Mouse (Mus musculus) G1E (cell line): ENCODE measurements at regions not wholly inside any gene's neighbourhood (a gene's known extent, or its start where the extent isn't known, plus 50 kb on each side); places are given as distances from the start of the nearest gene placed in this dataset.

Source experiments
- ATAC-seq: 2 replicates; pipeline ENCODE4 v1.8.0; 2016; ENCODE audit warnings: mild to moderate bottlenecking; ENCODE audit not compliant: insufficient number of reproducible peaks, poor library complexity, low FRiP score, severe bottlenecking; ENCODE audit errors: extremely low read depth
- DNase-seq: peaks from one replicate; pipeline ENCODE4 v3.0.0; 2012; ENCODE audit warnings: low spot score
- H3K27me3 ChIP-seq: 2 replicates; pipeline ENCODE4 v1.6.1; 2012; ENCODE audit warnings: mild to moderate bottlenecking, low read length, inconsistent platforms; ENCODE audit not compliant: insufficient read depth
- H3K36me3 ChIP-seq: replicated peaks from 2 replicates; pipeline ENCODE3; 2012; ENCODE audit warnings: mild to moderate bottlenecking, inconsistent platforms
- H3K4me1 ChIP-seq: 2 replicates; pipeline ENCODE4 v1.6.1; 2012; ENCODE audit warnings: low read depth, low read length, inconsistent platforms, mixed read lengths; ENCODE audit not compliant: insufficient read depth
- H3K4me3 ChIP-seq: 2 replicates; pipeline ENCODE4 v1.5.1; 2012; ENCODE audit warnings: low read depth, mild to moderate bottlenecking, inconsistent platforms, low read length, moderate library complexity, mixed read lengths
- H3K9me3 ChIP-seq: replicated peaks from 2 replicates; pipeline ENCODE4 v1.6.1; 2012; ENCODE audit warnings: inconsistent platforms
- CTCF ChIP-seq: IDR thresholded peaks from 2 replicates; pipeline ENCODE4 v1.5.1; 2012; ENCODE audit warnings: low read depth, low read length, inconsistent platforms, mixed read lengths
- GATA1 ChIP-seq: IDR thresholded peaks from 2 replicates; pipeline ENCODE4 v1.6.1; 2012; ENCODE audit warnings: borderline replicate concordance, low read length, inconsistent platforms, mixed read lengths
- GATA2 ChIP-seq: IDR thresholded peaks from 2 replicates; pipeline ENCODE4 v1.6.1; 2012; ENCODE audit warnings: low read depth, low read length, inconsistent platforms, borderline replicate concordance
- POLR2AphosphoS5 ChIP-seq: IDR thresholded peaks from 2 replicates; pipeline ENCODE4 v1.6.1; 2012; ENCODE audit warnings: low read depth, low read length, inconsistent platforms; ENCODE audit not compliant: insufficient replicate concordance
- TAL1 ChIP-seq: conservative IDR thresholded peaks from 2 replicates; pipeline ENCODE4 v1.6.1; 2012; ENCODE audit warnings: low read depth, low read length, inconsistent platforms, mixed read lengths

DNA sequence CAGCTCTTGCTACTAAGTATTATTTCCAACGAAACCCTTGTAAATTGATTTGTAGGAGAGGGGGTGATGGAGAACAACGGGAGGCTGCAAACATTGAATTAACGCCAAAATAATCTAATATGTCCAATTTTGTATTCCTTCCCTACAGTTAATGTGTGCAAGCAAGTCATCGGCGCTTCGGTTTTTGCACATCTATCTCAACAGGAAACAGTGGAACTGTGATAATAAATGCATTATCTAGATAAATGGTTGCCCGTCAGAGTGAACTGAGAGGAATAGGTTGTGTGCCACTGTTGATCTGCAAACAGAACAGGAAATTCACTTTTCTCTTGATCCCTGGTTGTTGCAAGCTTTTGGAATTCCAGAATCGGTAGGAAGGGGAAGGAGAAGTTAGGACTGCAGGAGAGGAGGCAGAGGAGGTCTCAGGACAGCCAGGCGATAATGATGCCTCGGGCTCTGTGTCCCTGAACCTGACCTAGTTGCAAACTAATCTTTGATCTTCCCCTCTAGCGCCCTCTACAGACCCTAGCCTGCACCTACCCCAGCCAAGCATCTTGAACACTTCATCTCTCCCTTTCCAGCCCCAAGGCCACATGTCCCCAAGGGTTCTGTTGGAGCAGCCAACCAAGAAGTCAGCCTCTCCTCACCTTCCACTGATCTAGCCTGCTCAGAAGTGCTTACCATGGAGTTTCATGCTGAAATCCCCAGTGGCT is 221.8 kb upstream of the Hs6st1 start:
- H3K9me3 ChIP-seq: no peaks in the 10 kb centered on the region
- ATAC-seq (no peak), DNase-seq (no peak)
- H3K4me3 ChIP-seq: no peak overlapping the region
- peaks cover 5% of the 10 kb centered on the region for H3K27me3 ChIP-seq
- 0 out of 2 replicates have a peak, but pooled peaks cover 2% of the 10 kb centered on the region for H3K4me1 ChIP-seq
- 0 out of 2 replicates have a peak, but pooled peaks have one; percentile 30 for TF ChIP-seq CTCF
- no peak for TF ChIP-seq GATA1
- H3K36me3 ChIP-seq: no peaks in the 10 kb centered on the region

DNA sequence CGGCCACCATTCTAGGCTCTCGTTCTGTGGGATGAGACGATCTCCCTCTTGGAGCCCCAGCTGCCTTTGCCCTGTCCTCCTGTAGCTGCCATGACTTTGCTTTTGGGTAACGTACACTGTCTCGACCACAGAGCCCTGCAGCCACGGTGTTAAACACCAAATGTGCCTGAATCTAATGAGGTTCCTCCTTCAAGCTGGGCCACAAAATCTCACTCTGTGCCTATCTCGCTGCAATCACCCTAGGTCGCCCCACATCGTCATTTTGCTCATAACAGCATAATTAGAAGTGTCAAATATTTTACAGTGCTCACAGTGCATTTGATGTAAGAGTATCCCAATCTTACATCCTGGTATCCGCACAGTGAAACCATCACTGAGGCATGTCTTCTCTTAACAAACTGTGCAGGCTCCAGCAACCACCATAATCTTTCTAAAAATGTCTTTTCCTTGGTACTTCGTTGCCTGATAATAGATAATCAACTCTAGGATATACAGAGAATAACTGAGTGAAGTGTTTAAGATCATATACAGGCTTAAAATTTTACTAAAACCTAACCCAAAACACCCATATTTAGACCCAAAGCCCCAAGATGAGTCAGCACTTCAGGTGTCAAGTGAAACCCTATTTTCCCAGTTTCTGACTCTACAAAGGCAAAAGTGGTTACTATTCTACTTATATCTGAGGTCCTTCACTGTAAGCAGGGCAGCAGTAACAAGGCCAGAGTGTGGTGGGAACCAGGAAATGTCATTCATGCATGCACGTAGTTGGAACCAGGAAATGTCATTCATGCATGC is 219.8 kb upstream of the Hs6st1 start:
- no peaks in the 10 kb centered on the region for H3K36me3 ChIP-seq
- H3K4me1 ChIP-seq: 0 out of 2 replicates have a peak, but pooled peaks cover 2% of the 10 kb centered on the region
- ATAC-seq (no peak), DNase-seq (no peak)
- no peak for TF ChIP-seq TAL1
- TF ChIP-seq GATA1: no peak
- TF ChIP-seq POLR2AphosphoS5: no peak
- no peak for TF ChIP-seq GATA2
- TF ChIP-seq CTCF: no peak
- no peak overlapping the region for H3K4me3 ChIP-seq
- H3K9me3 ChIP-seq: no peaks in the 10 kb centered on the region
- H3K27me3 ChIP-seq: peaks cover 3% of the 10 kb centered on the region; the same call in 1 of the 2 replicates

- ATAC-seq (no peak), DNase-seq (no peak)
- Histone ChIP-seq H3K4me3 (no peak overlapping the region), H3K4me1 (0 out of 2 replicates have a peak, but pooled peaks cover 2% of the 10 kb centered on the region), H3K27me3 (peaks cover 3% of the 10 kb centered on the region; the same call in 1 of the 2 replicates), H3K36me3 (no peaks in the 10 kb centered on the region), H3K9me3 (no peaks in the 10 kb centered on the region)
- TF ChIP-seq POLR2AphosphoS5: no peak
- no peak for TF ChIP-seq CTCF
- no peak for TF ChIP-seq TAL1
- no peak for TF ChIP-seq GATA1
- no peak for TF ChIP-seq GATA2
These were observed 218.6 kb upstream of the Hs6st1 start for GRCm38 (mm10) chr1:35849406-35850190.

DNA sequence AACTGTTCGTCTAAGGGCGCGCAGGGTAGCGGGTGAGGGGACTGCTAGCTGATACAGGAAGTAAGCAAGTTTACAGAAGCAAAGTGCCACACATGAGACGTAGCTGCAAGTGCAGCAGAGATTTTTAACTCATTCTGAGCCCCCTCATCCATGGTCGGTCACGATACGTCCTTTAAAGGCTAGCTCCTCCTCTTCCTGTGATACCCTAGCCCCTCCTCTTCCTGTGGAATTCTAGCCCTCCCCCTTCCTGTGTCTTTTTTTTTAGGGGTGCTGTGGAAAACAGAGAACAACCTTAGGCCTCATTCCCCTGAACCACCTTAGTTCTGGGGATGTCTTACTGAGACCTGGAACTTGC is 218.0 kb upstream of the Hs6st1 start:
- Histone ChIP-seq H3K4me3 (no peak overlapping the region), H3K27me3 (no peaks in the 10 kb centered on the region), H3K36me3 (no peaks in the 10 kb centered on the region), H3K9me3 (no peaks in the 10 kb centered on the region), H3K4me1 (0 out of 2 replicates have a peak, but pooled peaks cover 2% of the 10 kb centered on the region)
- DNase-seq (no peak), ATAC-seq (no peak)
- no peak for TF ChIP-seq POLR2AphosphoS5
- no peak for TF ChIP-seq CTCF
- no peak for TF ChIP-seq GATA1
- TF ChIP-seq GATA2: no peak
- TF ChIP-seq TAL1: no peak

- ATAC-seq: no peak
- TF ChIP-seq CTCF (no peak), TAL1 (no peak), GATA1 (no peak), GATA2 (no peak), POLR2AphosphoS5 (no peak)
- Histone ChIP-seq H3K36me3 (no peaks in the 10 kb centered on the region), H3K4me1 (0 out of 2 replicates have a peak, but pooled peaks cover 2% of the 10 kb centered on the region), H3K9me3 (no peaks in the 10 kb centered on the region), H3K4me3 (no peak overlapping the region), H3K27me3 (no peaks in the 10 kb centered on the region)
- no peak for DNase-seq
These were observed 217.6 kb upstream of the Hs6st1 start for GRCm38 (mm10) chr1:35850566-35851085.
